Mouse (Mus musculus) forebrain, embryonic 12.5 days (tissue): ENCODE data around the gene Olfr904. TPM values are rescaled to one million over a fixed set of nuclear protein-coding genes. Genes with fewer than 3 reads are reported as not detected.
"Not testable (repeated sequence)": the region's sequence is repeated elsewhere in the genome, so short reads cannot be mapped to it uniquely, and the experiment has no call there.

ENCODE experiments used
- ATAC-seq: fragments of 200-750 bp; cut with Nextera tagmentation; 2 replicates; pipeline ENCODE4 v1.8.0; 2017; ENCODE audit warnings: moderate TSS enrichment; ENCODE audit not compliant: low FRiP score
- H3K27ac ChIP-seq: fragments of 300-500 bp; sonication (generic); 2 replicates; pipeline ENCODE4 v1.5.1; 2016; ENCODE audit warnings: mild to moderate bottlenecking
- H3K27me3 ChIP-seq: fragments of 300-500 bp; sonication (generic); 2 replicates; pipeline ENCODE4 v1.6.1; 2016; ENCODE audit warnings: mild to moderate bottlenecking
- H3K36me3 ChIP-seq: fragments of 300-500 bp; sonication (generic); replicated peaks from 2 replicates; pipeline ENCODE4 v1.6.1; 2016; ENCODE audit warnings: mild to moderate bottlenecking
- H3K4me1 ChIP-seq: fragments of 300-500 bp; sonication (generic); 2 replicates; pipeline ENCODE4 v1.6.1; 2016
- H3K4me2 ChIP-seq: fragments of 300-500 bp; sonication (generic); 2 replicates; pipeline ENCODE4 v1.6.1; 2016; ENCODE audit warnings: mild to moderate bottlenecking, moderate library complexity
- H3K4me3 ChIP-seq: fragments of 300-500 bp; sonication (generic); replicated peaks from 2 replicates; pipeline ENCODE4 v1.5.1; 2016; ENCODE audit warnings: mild to moderate bottlenecking
- H3K9ac ChIP-seq: fragments of 300-500 bp; sonication (generic); 2 replicates; pipeline ENCODE4 v1.6.1; 2016; ENCODE audit warnings: mild to moderate bottlenecking
- H3K9me3 ChIP-seq: fragments of 300-500 bp; sonication (generic); 2 replicates; pipeline ENCODE4 v1.6.1; 2016
- WGBS: fragments of 180-500 bp; shearing (Covaris S2); methylation state at CpG from one replicate; pipeline ENCODE4 v1.1.7; 2016; 5-methylcytosine and 5-hydroxymethylcytosine counted together
- polyA plus RNA-seq: library from polyadenylated mRNA; unstranded; fragments of >200 nt; fragmentation: Nextera tagmentation; extraction: Ambion mirVana; gene quantifications from 2 replicates; pipeline ENCODE4 v1.2.1, GENCODE M21; 2016

Gene Olfr904
- not detected in 2 replicates for polyA plus RNA-seq

- H3K9me3 ChIP-seq: no peaks in the 10 kb centered on the region
- no peak for ATAC-seq
- H3K9ac ChIP-seq: no peak within 1 kb of the TSS
- H3K36me3 ChIP-seq: no peaks in the 10 kb centered on the region
- no peak within 1 kb of the TSS for H3K4me2 ChIP-seq
- no peaks in the 10 kb centered on the region for H3K27me3 ChIP-seq
- no peak within 1 kb of the TSS for H3K27ac ChIP-seq
- no peaks in the 10 kb centered on the region for H3K4me1 ChIP-seq
- no peak within 1 kb of the TSS for H3K4me3 ChIP-seq
Observed at GRCm38 (mm10) chr9:38462844-38463243, at the start of gene Olfr904. Gene Olfr904 (plus strand): TSS chr9:38463144.

GRCm38 (mm10) chr9:38413502-38413901 lies 49.4 kb upstream of the Olfr904 start:
- H3K9me3 ChIP-seq, H3K4me2 ChIP-seq, H3K9ac ChIP-seq, H3K27me3 ChIP-seq, ATAC-seq, H3K36me3 ChIP-seq, H3K27ac ChIP-seq, H3K4me3 ChIP-seq, H3K4me1 ChIP-seq: not testable (repeated sequence)
- 95% methylated on average over 14 of the region's 14 CpGs for WGBS

- no peak overlapping the region for H3K4me2 ChIP-seq
- no peak overlapping the region for H3K27ac ChIP-seq
- no peaks in the 10 kb centered on the region for H3K9me3 ChIP-seq
- no peaks in the 10 kb centered on the region for H3K36me3 ChIP-seq
- no peak for ATAC-seq
- no peak overlapping the region for H3K4me3 ChIP-seq
- H3K27me3 ChIP-seq: no peaks in the 10 kb centered on the region
- no peaks in the 10 kb centered on the region for H3K4me1 ChIP-seq
- H3K9ac ChIP-seq: no peak overlapping the region
Observed at GRCm38 (mm10) chr9:38423801-38424200, 39.1 kb upstream of the Olfr904 start.

GRCm38 (mm10) chr9:38427026-38427425 lies 35.9 kb upstream of the Olfr904 start:
- 68% methylated on average over 1 of the region's 1 CpGs for whole genome bisulfite sequencing
- H3K4me2 ChIP-seq: no peak overlapping the region
- H3K4me3 ChIP-seq: no peak overlapping the region
- no peak overlapping the region for H3K27ac ChIP-seq
- no peak overlapping the region for H3K9ac ChIP-seq
- H3K9me3 ChIP-seq: no peaks in the 10 kb centered on the region
- no peaks in the 10 kb centered on the region for H3K4me1 ChIP-seq
- no peaks in the 10 kb centered on the region for H3K27me3 ChIP-seq
- ATAC-seq: no peak
- no peaks in the 10 kb centered on the region for H3K36me3 ChIP-seq

- H3K4me2 ChIP-seq: no peak within 1 kb of the TSS
- no peak for ATAC-seq
- no peak within 1 kb of the TSS for H3K27ac ChIP-seq
- H3K9me3 ChIP-seq: no peaks in the 10 kb centered on the region
- no peak within 1 kb of the TSS for H3K9ac ChIP-seq
- no peaks in the 10 kb centered on the region for H3K27me3 ChIP-seq
- no peaks in the 10 kb centered on the region for H3K36me3 ChIP-seq
- no peaks in the 10 kb centered on the region for H3K4me1 ChIP-seq
- no peak within 1 kb of the TSS for H3K4me3 ChIP-seq
- WGBS: 88% methylated on average over 1 of the region's 1 CpGs
Observed at GRCm38 (mm10) chr9:38429155-38429554, 33.8 kb upstream of the Olfr904 start, which contains the start of gene Olfr901. Gene Olfr901 (plus strand): TSS chr9:38429455.

- Histone ChIP-seq H3K27me3 (no peaks in the 10 kb centered on the region), H3K9me3 (no peaks in the 10 kb centered on the region)
Observed at GRCm38 (mm10) chr9:38447352-38447751, 15.6 kb upstream of the Olfr904 start, which contains the start of gene Olfr902. Gene Olfr902 (plus strand): TSS chr9:38447652.

GRCm38 (mm10) chr9:38470807-38471206 lies 7.9 kb downstream of the Olfr904 start, which contains the start of gene Olfr905:
Gene Olfr905 (plus strand): TSS chr9:38471107.
- Histone ChIP-seq H3K27ac (no peak within 1 kb of the TSS), H3K9ac (no peak within 1 kb of the TSS), H3K4me3 (no peak within 1 kb of the TSS), H3K36me3 (no peaks in the 10 kb centered on the region), H3K9me3 (no peaks in the 10 kb centered on the region), H3K27me3 (no peaks in the 10 kb centered on the region), H3K4me1 (no peaks in the 10 kb centered on the region), H3K4me2 (no peak within 1 kb of the TSS)
- ATAC-seq: no peak

More at GRCm38 (mm10) chr9:38447352-38447751, 15.6 kb upstream of the Olfr904 start, which contains the start of gene Olfr902:
- Histone ChIP-seq H3K4me1 (no peaks in the 10 kb centered on the region), H3K36me3 (no peaks in the 10 kb centered on the region), H3K9ac (no peak within 1 kb of the TSS), H3K4me2 (no peak within 1 kb of the TSS), H3K4me3 (no peak within 1 kb of the TSS), H3K27ac (no peak within 1 kb of the TSS)
- WGBS: 94% methylated on average over 5 of the region's 5 CpGs
- no peak for ATAC-seq

GRCm38 (mm10) chr9:38486785-38487184 lies 23.8 kb downstream of the Olfr904 start, which contains the start of gene Olfr906:
Gene Olfr906 (plus strand): TSS chr9:38487085.
- no peak for ATAC-seq
- no peak within 1 kb of the TSS for H3K9ac ChIP-seq
- 90% methylated on average over 3 of the region's 3 CpGs for WGBS

GRCm38 (mm10) chr9:38495501-38495900 lies 32.6 kb downstream of the Olfr904 start, which contains the start of gene Olfr907:
Gene Olfr907 (plus strand): TSS chr9:38495801.
- Histone ChIP-seq H3K4me3 (no peak within 1 kb of the TSS), H3K27me3 (no peaks in the 10 kb centered on the region), H3K36me3 (no peaks in the 10 kb centered on the region), H3K9me3 (no peaks in the 10 kb centered on the region), H3K4me1 (no peaks in the 10 kb centered on the region), H3K4me2 (no peak within 1 kb of the TSS), H3K27ac (no peak within 1 kb of the TSS), H3K9ac (no peak within 1 kb of the TSS)
- 85% methylated on average over 2 of the region's 2 CpGs for WGBS
- no peak for ATAC-seq

More at GRCm38 (mm10) chr9:38486785-38487184, 23.8 kb downstream of the Olfr904 start, which contains the start of gene Olfr906:
- Histone ChIP-seq H3K9me3 (no peaks in the 10 kb centered on the region), H3K4me1 (no peaks in the 10 kb centered on the region), H3K27me3 (no peaks in the 10 kb centered on the region), H3K4me2 (no peak within 1 kb of the TSS), H3K4me3 (no peak within 1 kb of the TSS), H3K36me3 (no peaks in the 10 kb centered on the region), H3K27ac (no peak within 1 kb of the TSS)

- no peaks in the 10 kb centered on the region for H3K4me1 ChIP-seq
- no peaks in the 10 kb centered on the region for H3K27me3 ChIP-seq
- no peak overlapping the region for H3K27ac ChIP-seq
- no peaks in the 10 kb centered on the region for H3K36me3 ChIP-seq
- H3K4me2 ChIP-seq: no peak overlapping the region
- H3K9me3 ChIP-seq: no peaks in the 10 kb centered on the region
- ATAC-seq: no peak
- no peak overlapping the region for H3K9ac ChIP-seq
- 77% methylated on average over 2 of the region's 2 CpGs for WGBS
- H3K4me3 ChIP-seq: no peak overlapping the region
Observed at GRCm38 (mm10) chr9:38512353-38512752, 49.4 kb downstream of the Olfr904 start.

Other genes with a start within 250 kb of the Olfr904 start
- not detected in 2 replicates for gene Olfr894, start 245.1 kb upstream of the Olfr904 start, polyA plus RNA-seq
- not detected in 2 replicates for gene Olfr143, start 210.4 kb upstream of the Olfr904 start, polyA plus RNA-seq
- not detected in 2 replicates for gene Olfr895, start 195.3 kb upstream of the Olfr904 start, polyA plus RNA-seq
- gene Olfr896-ps1, start 172.0 kb upstream of the Olfr904 start, polyA plus RNA-seq: not detected in 2 replicates
- not detected in 2 replicates for gene Olfr25, start 134.1 kb upstream of the Olfr904 start, polyA plus RNA-seq
- gene Olfr898, start 114.7 kb upstream of the Olfr904 start, polyA plus RNA-seq: not detected in 2 replicates
- gene Olfr250, start 96.2 kb upstream of the Olfr904 start, polyA plus RNA-seq: not detected in 2 replicates
- not detected in 2 replicates for gene Olfr251, start 86.1 kb upstream of the Olfr904 start, polyA plus RNA-seq
- not detected in 2 replicates for gene Olfr147, start 61.4 kb upstream of the Olfr904 start, polyA plus RNA-seq
- not detected in 2 replicates for gene Olfr901, start 33.7 kb upstream of the Olfr904 start, polyA plus RNA-seq
- gene Olfr902, start 15.5 kb upstream of the Olfr904 start, polyA plus RNA-seq: not detected in 2 replicates
- gene Olfr905, start 8.0 kb downstream of the Olfr904 start, polyA plus RNA-seq: not detected in 2 replicates
- gene Olfr906, start 23.9 kb downstream of the Olfr904 start, polyA plus RNA-seq: not detected in 2 replicates
- not detected in 2 replicates for gene Olfr907, start 32.7 kb downstream of the Olfr904 start, polyA plus RNA-seq
- gene Olfr911-ps1, start 58.4 kb downstream of the Olfr904 start, polyA plus RNA-seq: not detected in 2 replicates
- not detected in 2 replicates for gene Olfr910, start 74.7 kb downstream of the Olfr904 start, polyA plus RNA-seq
- gene Olfr912, start 117.0 kb downstream of the Olfr904 start, polyA plus RNA-seq: not detected in 2 replicates
- gene Olfr913, start 129.6 kb downstream of the Olfr904 start, polyA plus RNA-seq: not detected in 2 replicates
- gene Olfr914, start 142.0 kb downstream of the Olfr904 start, polyA plus RNA-seq: not detected in 2 replicates
- not detected in 2 replicates for gene Olfr916, start 196.7 kb downstream of the Olfr904 start, polyA plus RNA-seq
- gene Olfr917, start 202.7 kb downstream of the Olfr904 start, polyA plus RNA-seq: not detected in 2 replicates
- not detected in 2 replicates for gene Olfr918, start 211.5 kb downstream of the Olfr904 start, polyA plus RNA-seq
- gene Olfr919, start 240.5 kb downstream of the Olfr904 start, polyA plus RNA-seq: not detected in 2 replicates